Mouse (Mus musculus) heart, embryonic 15.5 days (tissue): ENCODE measurements around the gene Sys1. TPM values are rescaled to one million over a fixed set of nuclear protein-coding genes. Genes with fewer than 3 reads are reported as not detected.

ENCODE experiments used
- ATAC-seq: fragments of 200-750 bp; cut with Nextera tagmentation; replicated peaks from 2 replicates; pipeline ENCODE4 v1.8.0; 2017; ENCODE audit warnings: low read depth, moderate TSS enrichment; ENCODE audit not compliant: insufficient number of reproducible peaks, insufficient read depth, low FRiP score
- H3K27ac ChIP-seq: fragments of 300-500 bp; sonication (generic); 2 replicates; pipeline ENCODE4 v1.5.1; 2015; ENCODE audit warnings: mild to moderate bottlenecking, inconsistent platforms
- H3K27me3 ChIP-seq: fragments of 300-500 bp; sonication (generic); 2 replicates; pipeline ENCODE4 v1.6.1; 2015; ENCODE audit warnings: inconsistent platforms
- H3K36me3 ChIP-seq: fragments of 300-500 bp; sonication (generic); 2 replicates; pipeline ENCODE4 v1.6.1; 2015; ENCODE audit warnings: mild to moderate bottlenecking, inconsistent platforms
- H3K4me1 ChIP-seq: fragments of 300-500 bp; sonication (generic); replicated peaks from 2 replicates; pipeline ENCODE4 v1.6.1; 2015; ENCODE audit warnings: inconsistent platforms
- H3K4me2 ChIP-seq: fragments of 300-500 bp; sonication (generic); 2 replicates; pipeline ENCODE4 v1.6.1; 2015; ENCODE audit warnings: inconsistent platforms, mild to moderate bottlenecking, moderate library complexity
- H3K4me3 ChIP-seq: fragments of 300-500 bp; sonication (generic); 2 replicates; pipeline ENCODE4 v1.5.1; 2015; ENCODE audit warnings: mild to moderate bottlenecking, inconsistent platforms
- H3K9ac ChIP-seq: fragments of 300-500 bp; sonication (generic); 2 replicates; pipeline ENCODE4 v1.6.1; 2015; ENCODE audit warnings: mild to moderate bottlenecking, inconsistent platforms
- H3K9me3 ChIP-seq: fragments of 300-500 bp; sonication (generic); replicated peaks from 2 replicates; pipeline ENCODE4 v1.6.1; 2016; ENCODE audit warnings: inconsistent platforms
- WGBS: fragments of 180-500 bp; shearing (Covaris S2); methylation state at CpG from one replicate; pipeline ENCODE4 v1.1.7; 2015; ENCODE audit warnings: mixed read lengths; 5-methylcytosine and 5-hydroxymethylcytosine counted together
- polyA plus RNA-seq: library from polyadenylated mRNA; unstranded; fragments of >200 nt; fragmentation: Nextera tagmentation; extraction: Ambion mirVana; gene quantifications from 2 replicates; pipeline ENCODE4 v1.2.1, GENCODE M21; 2015

The Sys1 gene
- polyA plus RNA-seq, 1 experiment from 2014 or later = 32.0 TPM

GRCm38 (mm10) chr2:164519171-164519526 is 62.4 kb downstream of the Sys1 start:
- no peak overlapping the region for H3K4me2 ChIP-seq
- ATAC-seq = no peak
- H3K9ac ChIP-seq = no peak overlapping the region
- H3K4me3 ChIP-seq = no peak overlapping the region
- H3K27me3 ChIP-seq = peaks cover 17% of the 10 kb centered on the region
- WGBS = 64% methylated on average over 6 of the region's 6 CpGs
- H3K9me3 ChIP-seq = no peaks in the 10 kb centered on the region
- peak overlapping the region; percentile 50; the same call in 1 of the 2 replicates for H3K27ac ChIP-seq
- H3K36me3 ChIP-seq = no peaks in the 10 kb centered on the region
- H3K4me1 ChIP-seq = peaks cover 9% of the 10 kb centered on the region

- 11% methylated on average over 3 of the region's 3 CpGs for WGBS
These were observed 64.0 kb downstream of the Sys1 start for GRCm38 (mm10) chr2:164520782-164521181.

GRCm38 (mm10) chr2:164521841-164522240 is 65.1 kb downstream of the Sys1 start:
- Histone ChIP-seq H3K4me3 (no peak overlapping the region), H3K4me1 (peaks cover 9% of the 10 kb centered on the region), H3K4me2 (0 out of 2 replicates have a peak overlapping the region, but pooled peaks have one; percentile 12), H3K27ac (no peak overlapping the region), H3K9ac (no peak overlapping the region), H3K36me3 (no peaks in the 10 kb centered on the region), H3K9me3 (no peaks in the 10 kb centered on the region), H3K27me3 (peaks cover 17% of the 10 kb centered on the region)
- ATAC-seq = no peak
- WGBS = 14% methylated on average over 11 of the region's 11 CpGs

More at GRCm38 (mm10) chr2:164520782-164521181, 64.0 kb downstream of the Sys1 start:
- no peaks in the 10 kb centered on the region for H3K9me3 ChIP-seq
- no peak overlapping the region for H3K27ac ChIP-seq
- no peak for ATAC-seq
- H3K36me3 ChIP-seq = no peaks in the 10 kb centered on the region
- no peak overlapping the region for H3K9ac ChIP-seq
- H3K4me1 ChIP-seq = peaks cover 9% of the 10 kb centered on the region
- H3K27me3 ChIP-seq = peaks cover 17% of the 10 kb centered on the region
- H3K4me2 ChIP-seq = no peak overlapping the region
- H3K4me3 ChIP-seq = no peak overlapping the region

GRCm38 (mm10) chr2:164522280-164522679 is 65.5 kb downstream of the Sys1 start:
- 25% methylated on average over 8 of the region's 8 CpGs for WGBS
- H3K4me3 ChIP-seq = no peak overlapping the region
- no peaks in the 10 kb centered on the region for H3K9me3 ChIP-seq
- no peak for ATAC-seq
- peaks cover 17% of the 10 kb centered on the region for H3K27me3 ChIP-seq
- H3K27ac ChIP-seq = no peak overlapping the region
- H3K4me1 ChIP-seq = peaks cover 9% of the 10 kb centered on the region
- H3K9ac ChIP-seq = no peak overlapping the region
- 0 out of 2 replicates have a peak overlapping the region, but pooled peaks have one; percentile 12 for H3K4me2 ChIP-seq
- H3K36me3 ChIP-seq = no peaks in the 10 kb centered on the region

- ATAC-seq = no peak
- H3K4me3 ChIP-seq = 0 out of 2 replicates have a peak overlapping the region, but pooled peaks have one; percentile 1
- no peak overlapping the region for H3K4me2 ChIP-seq
- 75% methylated on average over 10 of the region's 10 CpGs for WGBS
- no peaks in the 10 kb centered on the region for H3K9me3 ChIP-seq
- no peak overlapping the region for H3K9ac ChIP-seq
- H3K27ac ChIP-seq = no peak overlapping the region
- H3K27me3 ChIP-seq = peaks cover 17% of the 10 kb centered on the region
- H3K36me3 ChIP-seq = no peaks in the 10 kb centered on the region
- H3K4me1 ChIP-seq = peaks cover 7% of the 10 kb centered on the region
These were observed 66.6 kb downstream of the Sys1 start for GRCm38 (mm10) chr2:164523301-164523773.

GRCm38 (mm10) chr2:164528557-164528956 is 71.8 kb downstream of the Sys1 start:
- Histone ChIP-seq H3K4me2 (no peak overlapping the region), H3K9me3 (no peaks in the 10 kb centered on the region), H3K27ac (no peak overlapping the region), H3K36me3 (no peaks in the 10 kb centered on the region), H3K27me3 (no peaks in the 10 kb centered on the region), H3K4me1 (no peaks in the 10 kb centered on the region), H3K4me3 (no peak overlapping the region), H3K9ac (no peak overlapping the region)
- WGBS = 75% methylated on average over 5 of the region's 5 CpGs
- ATAC-seq = no peak

Other genes starting within 250 kb of the Sys1 start
- gene Wfdc15b, start 235.3 kb upstream of the Sys1 start, polyA plus RNA-seq = not detected in 2 replicates
- not detected in 2 replicates for gene Svs2, start 218.5 kb upstream of the Sys1 start, polyA plus RNA-seq
- gene Svs3b, start 200.3 kb upstream of the Sys1 start, polyA plus RNA-seq = not detected in 2 replicates
- gene Svs4, start 178.5 kb upstream of the Sys1 start, polyA plus RNA-seq = not detected in 2 replicates
- gene Svs3a, start 167.7 kb upstream of the Sys1 start, polyA plus RNA-seq = not detected in 2 replicates
- gene Svs6, start 140.2 kb upstream of the Sys1 start, polyA plus RNA-seq = not detected in 2 replicates
- gene Svs5, start 124.2 kb upstream of the Sys1 start, polyA plus RNA-seq = not detected in 2 replicates
- 1.3 and 1.6 TPM in 2 replicates for gene Slpi, start 67.9 kb upstream of the Sys1 start, polyA plus RNA-seq
- 0.25 and 0.80 TPM in 2 replicates for gene Rbpjl, start 53.8 kb upstream of the Sys1 start, polyA plus RNA-seq
- 8.4 and 14.9 TPM in 2 replicates for gene Matn4, start 51.8 kb upstream of the Sys1 start, polyA plus RNA-seq
- gene Sdc4, start 13.1 kb upstream of the Sys1 start, polyA plus RNA-seq = 41.9 and 56.5 TPM in 2 replicates
- 10.5 and 13.5 TPM in 2 replicates for gene Gm20458, start 4.0 kb downstream of the Sys1 start, polyA plus RNA-seq
- gene Trp53tg5, start 16.8 kb downstream of the Sys1 start, polyA plus RNA-seq = not detected in 2 replicates
- gene Dbndd2, start 29.1 kb downstream of the Sys1 start, polyA plus RNA-seq = 8.6 and 16.5 TPM in 2 replicates
- gene Pigt, start 40.6 kb downstream of the Sys1 start, polyA plus RNA-seq = 42.1 and 54.1 TPM in 2 replicates
- 10.0 and 39.8 TPM in 2 replicates for gene Wfdc2, start 105.4 kb downstream of the Sys1 start, polyA plus RNA-seq
- not detected in 2 replicates for gene Spint3, start 116.5 kb downstream of the Sys1 start, polyA plus RNA-seq
- 0.21 and 0.47 TPM in 2 replicates for gene Wfdc6a, start 128.5 kb downstream of the Sys1 start, polyA plus RNA-seq
- not detected in 2 replicates for gene Eppin, start 136.6 kb downstream of the Sys1 start, polyA plus RNA-seq
- not detected in 2 replicates for gene Wfdc6b, start 156.6 kb downstream of the Sys1 start, polyA plus RNA-seq
- gene Wfdc8, start 156.7 kb downstream of the Sys1 start, polyA plus RNA-seq = not detected in 2 replicates
- gene Wfdc16, start 181.8 kb downstream of the Sys1 start, polyA plus RNA-seq = not detected in 2 replicates
- gene Wfdc10, start 199.1 kb downstream of the Sys1 start, polyA plus RNA-seq = 0.31 TPM in 1 of 2 replicates, not detected in the other
- not detected in 2 replicates for gene Wfdc9, start 199.6 kb downstream of the Sys1 start, polyA plus RNA-seq
- gene Wfdc11, start 217.1 kb downstream of the Sys1 start, polyA plus RNA-seq = not detected in 2 replicates
- gene Wfdc13, start 228.1 kb downstream of the Sys1 start, polyA plus RNA-seq = not detected in 2 replicates
- 0.19 TPM in 1 of 2 replicates, not detected in the other for gene Spint4, start 241.5 kb downstream of the Sys1 start, polyA plus RNA-seq